Mouse (Mus musculus) C2C12 (cell line): ENCODE measurements around the gene Haghl. TPM values are rescaled to one million over a fixed set of nuclear protein-coding genes. Genes with fewer than 3 reads are reported as not detected.

Experiments
- H3K27me3 ChIP-seq: one replicate; pipeline ENCODE4 v1.6.1; 2011; ENCODE audit not compliant: control insufficient read depth, insufficient read depth, insufficient read length
- H3K36me3 ChIP-seq: one replicate; pipeline ENCODE4 v1.6.1; 2011; ENCODE audit not compliant: control insufficient read depth, insufficient read depth
- H3K4me3 ChIP-seq: one replicate; pipeline ENCODE4 v1.5.1; 2011; ENCODE audit warnings: mild to moderate bottlenecking, control low read depth; ENCODE audit not compliant: poor library complexity, insufficient read depth, severe bottlenecking
- H3K79me2 ChIP-seq: one replicate; pipeline ENCODE4 v1.6.1; 2011; ENCODE audit not compliant: control insufficient read depth, insufficient read depth
- H3K79me3 ChIP-seq: one replicate; pipeline ENCODE4 v1.6.1; 2011; ENCODE audit warnings: low read depth, control low read depth
- H3ac ChIP-seq: one replicate; pipeline ENCODE3; 2011; ENCODE audit warnings: low read depth; ENCODE audit not compliant: control insufficient read depth, insufficient read length
- CEBPB ChIP-seq: IDR thresholded peaks from one replicate; pipeline ENCODE4 v1.6.1; 2011; ENCODE audit warnings: low read depth, mild to moderate bottlenecking, control low read depth, moderate library complexity
- CTCF ChIP-seq: IDR thresholded peaks from one replicate; pipeline ENCODE4 v1.5.1; 2011; ENCODE audit not compliant: control insufficient read depth, insufficient read depth, insufficient read length
- FOSL1 ChIP-seq: IDR thresholded peaks from one replicate; pipeline ENCODE4 v1.8.0; 2011; ENCODE audit warnings: mild to moderate bottlenecking, low read length; ENCODE audit not compliant: poor library complexity, insufficient read depth, severe bottlenecking
- MAX ChIP-seq: IDR thresholded peaks from one replicate; pipeline ENCODE4 v1.6.1; 2011; ENCODE audit warnings: mild to moderate bottlenecking, control low read depth
- MYOD1 ChIP-seq: IDR thresholded peaks from one replicate; pipeline ENCODE4 v1.6.1; 2011; ENCODE audit warnings: low read depth; ENCODE audit not compliant: control insufficient read depth, insufficient read length
- MYOG ChIP-seq: IDR thresholded peaks from one replicate; pipeline ENCODE4 v1.6.1; 2011; ENCODE audit not compliant: control insufficient read depth, insufficient read length; ENCODE audit errors: extremely low read depth
- USF1 ChIP-seq: IDR thresholded peaks from one replicate; pipeline ENCODE4 v1.6.1; 2011; ENCODE audit warnings: low read depth, mild to moderate bottlenecking, control low read depth, moderate library complexity
- polyA plus RNA-seq: library from polyadenylated mRNA; unstranded; fragments of >200 nt; fragmentation: generic; extraction: Trizol; gene quantifications from one replicate; pipeline ENCODE4 v1.2.1, GENCODE M21; 2012; ENCODE audit warnings: missing spikeins

Haghl gene
- polyA plus RNA-seq, 1 experiment, result 14.4 TPM

GRCm38 (mm10) chr17:25828223-25828594 lies 42.7 kb upstream of the Haghl start:
- Histone ChIP-seq H3K27me3 (no peaks in the 10 kb centered on the region), H3K79me3 (peaks cover 19% of the 10 kb centered on the region), H3ac (no peak overlapping the region), H3K4me3 (no peak overlapping the region), H3K36me3 (peaks cover 24% of the 10 kb centered on the region), H3K79me2 (peaks cover 42% of the 10 kb centered on the region)
- no peak for TF ChIP-seq CEBPB
- no peak for TF ChIP-seq MYOD1
- no peak for TF ChIP-seq USF1
- no peak for TF ChIP-seq CTCF
- TF ChIP-seq MAX, result no peak
- no peak for TF ChIP-seq FOSL1
- no peak for TF ChIP-seq MYOG

- peaks cover 19% of the 10 kb centered on the region for H3K79me3 ChIP-seq
- H3ac ChIP-seq, result no peak overlapping the region
- H3K4me3 ChIP-seq, result no peak overlapping the region
- H3K79me2 ChIP-seq, result peaks cover 41% of the 10 kb centered on the region
- peaks cover 24% of the 10 kb centered on the region for H3K36me3 ChIP-seq
- no peaks in the 10 kb centered on the region for H3K27me3 ChIP-seq
- no peak for TF ChIP-seq FOSL1
- no peak for TF ChIP-seq CTCF
- no peak for TF ChIP-seq MYOD1
- TF ChIP-seq MAX, result no peak
- TF ChIP-seq MYOG, result no peak
- TF ChIP-seq USF1, result no peak
- no peak for TF ChIP-seq CEBPB
These were observed 42.2 kb upstream of the Haghl start for GRCm38 (mm10) chr17:25827546-25828222.

GRCm38 (mm10) chr17:25827011-25827410 lies 41.5 kb upstream of the Haghl start:
- Histone ChIP-seq H3K4me3 (no peak overlapping the region), H3ac (no peak overlapping the region), H3K79me2 (peaks cover 34% of the 10 kb centered on the region), H3K36me3 (peaks cover 24% of the 10 kb centered on the region), H3K27me3 (no peaks in the 10 kb centered on the region), H3K79me3 (peaks cover 13% of the 10 kb centered on the region)
- TF ChIP-seq FOSL1 (no peak), USF1 (no peak), CEBPB (no peak), MYOG (no peak), MAX (no peak)

- Histone ChIP-seq H3ac (no peak overlapping the region), H3K4me3 (no peak overlapping the region), H3K79me3 (peaks cover 4% of the 10 kb centered on the region), H3K27me3 (no peaks in the 10 kb centered on the region), H3K36me3 (peaks cover 17% of the 10 kb centered on the region), H3K79me2 (peaks cover 25% of the 10 kb centered on the region)
- TF ChIP-seq CEBPB (no peak), FOSL1 (no peak), USF1 (no peak), MAX (no peak), MYOG (no peak), CTCF (no peak), MYOD1 (no peak)
These were observed 40.6 kb upstream of the Haghl start for GRCm38 (mm10) chr17:25825984-25826570.

- Histone ChIP-seq H3K79me2 (peaks cover 17% of the 10 kb centered on the region), H3K4me3 (no peak overlapping the region), H3ac (no peak overlapping the region), H3K36me3 (peaks cover 10% of the 10 kb centered on the region), H3K79me3 (no peaks in the 10 kb centered on the region), H3K27me3 (no peaks in the 10 kb centered on the region)
- no peak for TF ChIP-seq CEBPB
- TF ChIP-seq FOSL1, result no peak
- TF ChIP-seq MAX, result no peak
- TF ChIP-seq USF1, result no peak
- TF ChIP-seq MYOG, result no peak
- no peak for TF ChIP-seq CTCF
- TF ChIP-seq MYOD1, result no peak
These were observed 39.8 kb upstream of the Haghl start for GRCm38 (mm10) chr17:25825311-25825710.

GRCm38 (mm10) chr17:25824362-25825142 lies 39.1 kb upstream of the Haghl start:
- TF ChIP-seq MYOG (no peak), FOSL1 (no peak), MAX (no peak), CTCF (no peak), CEBPB (no peak), MYOD1 (no peak)
- H3K27me3 ChIP-seq, result no peaks in the 10 kb centered on the region
- no peaks in the 10 kb centered on the region for H3K79me3 ChIP-seq
- H3K36me3 ChIP-seq, result peaks cover 3% of the 10 kb centered on the region
- H3K4me3 ChIP-seq, result no peak overlapping the region
- H3K79me2 ChIP-seq, result peaks cover 13% of the 10 kb centered on the region
- H3ac ChIP-seq, result no peak overlapping the region
